Mouse (Mus musculus): ENCODE data around the gene Man2a1.

The Man2a1 gene

GRCm38 (mm10) chr17:64630506-64630905 lies 30.0 kb downstream of the Man2a1 start:
- DNase-seq (ENCODE audit: low read depth, low spot score) = peak; percentile 58

- peak; percentile 39 for DNase-seq (ENCODE audit: low read depth, low spot score)
Measured at GRCm38 (mm10) chr17:64637868-64638537, 37.5 kb downstream of the Man2a1 start.

GRCm38 (mm10) chr17:64641376-64641775 lies 40.8 kb downstream of the Man2a1 start:
- no peak for DNase-seq (ENCODE audit: low read depth, low spot score)

GRCm38 (mm10) chr17:64643644-64644043 lies 43.1 kb downstream of the Man2a1 start:
- DNase-seq (ENCODE audit: low read depth, low spot score) = no peak

GRCm38 (mm10) chr17:64644888-64645605 lies 44.5 kb downstream of the Man2a1 start:
- DNase-seq (ENCODE audit: low read depth, low spot score) = no peak

DNA sequence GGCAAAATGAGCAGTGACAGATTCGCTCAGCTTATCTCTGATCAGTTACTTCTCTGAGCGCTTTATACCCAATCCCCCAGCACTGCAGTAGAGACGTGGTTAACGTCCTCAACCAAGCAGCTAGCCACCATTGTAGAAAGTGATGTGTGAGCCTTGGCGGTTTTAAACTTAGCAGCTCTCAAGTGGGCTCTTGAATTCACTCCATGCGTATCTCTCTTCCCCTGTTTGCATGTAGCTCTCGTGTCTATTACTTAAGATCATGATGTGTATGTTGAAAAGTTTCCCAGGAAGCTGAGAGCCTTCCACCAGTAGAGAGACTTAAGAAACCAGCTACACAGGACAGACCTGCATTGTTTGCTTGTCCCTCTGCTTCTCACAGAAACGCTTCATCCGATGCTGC lies 46.9 kb downstream of the Man2a1 start:
- no peak for DNase-seq (ENCODE audit: low read depth, low spot score)

DNA sequence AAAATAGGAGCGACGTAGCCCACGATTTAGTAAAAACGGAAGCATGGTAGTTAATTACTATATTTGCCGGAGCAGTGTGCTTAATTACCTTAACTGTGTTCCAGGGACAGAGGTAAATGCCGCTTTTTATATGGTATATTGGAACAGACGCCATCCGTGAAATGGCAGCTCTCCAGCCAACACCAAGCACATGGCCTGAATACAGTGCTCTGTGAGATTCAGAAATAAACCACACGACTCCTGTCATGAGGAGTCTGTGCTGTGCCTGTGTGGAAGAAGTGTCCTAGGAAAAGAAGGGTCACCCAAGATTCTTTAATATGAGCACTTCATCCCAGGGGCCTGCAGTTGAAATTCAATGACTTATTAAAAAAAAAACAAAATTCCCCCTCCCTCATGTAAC lies 50.2 kb downstream of the Man2a1 start:
- DNase-seq (ENCODE audit: low read depth, low spot score) = no peak

DNA sequence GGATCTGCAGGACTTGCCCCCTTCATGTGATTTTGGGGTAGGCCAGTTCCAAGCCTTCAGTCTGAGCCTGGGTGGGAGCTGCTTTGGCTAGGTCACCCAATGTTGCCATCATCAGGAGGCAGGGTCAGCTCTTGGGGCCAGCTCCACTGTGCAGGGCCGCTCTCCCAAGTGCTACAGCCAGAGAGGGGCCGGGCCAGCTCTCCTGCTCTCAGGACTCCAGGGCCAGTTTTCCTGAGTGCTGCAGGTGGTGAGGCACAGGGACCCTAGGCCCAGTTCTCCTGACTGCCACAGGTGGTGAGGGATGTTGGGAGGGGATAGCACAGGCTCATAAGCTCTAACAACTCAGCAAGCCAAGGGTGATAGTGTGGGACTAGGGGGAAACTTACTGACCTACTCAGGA lies 53.1 kb downstream of the Man2a1 start:
- DNase-seq (ENCODE audit: low read depth, low spot score) = no peak

DNA sequence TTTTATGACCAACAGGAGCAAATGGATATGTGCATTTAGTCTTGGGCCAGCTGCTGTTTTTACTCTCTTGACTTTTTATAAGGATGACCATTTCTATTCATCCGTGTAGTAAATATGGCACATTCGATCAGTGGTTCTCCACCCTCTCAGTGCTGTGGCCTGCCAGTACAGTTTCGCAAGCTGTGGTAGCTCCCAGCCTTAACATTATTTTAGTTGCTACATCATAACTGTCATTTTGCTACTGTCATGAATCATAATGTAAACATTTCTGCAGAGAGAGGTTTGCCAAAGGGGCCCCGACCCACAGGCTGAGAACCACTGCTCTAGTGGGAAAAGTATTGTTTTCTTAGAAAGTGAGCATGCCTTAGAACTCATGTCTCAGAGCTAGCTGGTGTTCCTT lies 59.1 kb downstream of the Man2a1 start:
- no peak for DNase-seq (ENCODE audit: low read depth, low spot score)

DNA sequence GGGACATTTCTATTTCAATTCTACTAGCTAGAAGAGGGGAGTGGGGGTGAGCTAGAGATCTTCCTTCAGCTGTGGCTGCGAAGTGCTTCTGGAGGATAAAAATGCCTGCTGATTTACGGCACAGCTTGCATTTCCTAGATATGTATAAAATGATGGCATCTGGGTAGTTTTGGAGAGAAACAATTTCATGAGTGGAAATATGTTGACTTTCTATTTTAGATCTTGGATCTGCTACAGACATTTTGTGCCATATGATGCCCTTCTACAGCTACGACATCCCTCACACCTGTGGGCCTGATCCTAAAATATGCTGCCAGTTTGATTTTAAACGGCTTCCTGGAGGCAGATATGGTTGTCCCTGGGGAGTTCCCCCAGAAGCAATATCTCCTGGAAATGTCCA lies 66.0 kb downstream of the Man2a1 start:
- peak; percentile 79 for DNase-seq (ENCODE audit: low read depth, low spot score)

DNA sequence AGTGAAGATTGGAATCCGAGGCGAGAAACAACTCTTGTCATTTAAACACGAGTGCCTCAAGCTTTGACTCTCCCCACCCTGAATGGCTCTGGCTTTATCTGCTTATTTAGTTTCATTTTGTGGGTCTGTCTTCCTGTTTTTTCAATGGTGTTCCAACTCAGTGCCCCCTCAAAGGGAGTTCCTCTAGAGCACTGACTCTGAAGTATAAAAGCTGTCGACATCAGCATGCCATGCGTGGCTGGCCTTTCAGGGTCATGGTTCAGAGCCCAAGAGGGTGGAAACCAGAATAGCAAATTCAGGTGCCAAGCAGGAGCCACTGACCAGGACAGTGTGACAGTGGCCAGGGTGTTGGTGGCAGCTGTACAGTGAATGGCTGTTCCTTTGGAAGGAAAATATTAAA lies 68.0 kb downstream of the Man2a1 start:
- DNase-seq (ENCODE audit: low read depth, low spot score) = no peak

DNA sequence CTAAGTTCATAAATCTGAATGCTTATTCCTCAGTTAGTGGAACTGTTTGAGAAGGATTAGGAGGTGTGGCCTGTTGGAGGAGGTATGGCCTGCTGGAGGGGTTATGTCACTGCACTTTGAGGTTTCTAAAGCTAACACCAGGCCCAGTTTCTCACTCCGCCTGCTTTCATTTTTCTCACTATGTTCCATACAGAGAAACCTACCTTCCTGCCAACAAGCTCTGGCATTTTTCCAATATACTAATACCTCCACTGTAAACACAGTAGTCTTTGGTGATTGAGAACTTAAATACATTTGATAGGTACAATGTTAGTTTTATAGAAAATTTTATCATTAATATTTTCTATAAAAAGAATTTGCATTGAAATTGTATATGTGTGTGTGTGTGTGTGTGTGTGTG lies 73.9 kb downstream of the Man2a1 start:
- no peak for DNase-seq (ENCODE audit: low read depth, low spot score)

DNA sequence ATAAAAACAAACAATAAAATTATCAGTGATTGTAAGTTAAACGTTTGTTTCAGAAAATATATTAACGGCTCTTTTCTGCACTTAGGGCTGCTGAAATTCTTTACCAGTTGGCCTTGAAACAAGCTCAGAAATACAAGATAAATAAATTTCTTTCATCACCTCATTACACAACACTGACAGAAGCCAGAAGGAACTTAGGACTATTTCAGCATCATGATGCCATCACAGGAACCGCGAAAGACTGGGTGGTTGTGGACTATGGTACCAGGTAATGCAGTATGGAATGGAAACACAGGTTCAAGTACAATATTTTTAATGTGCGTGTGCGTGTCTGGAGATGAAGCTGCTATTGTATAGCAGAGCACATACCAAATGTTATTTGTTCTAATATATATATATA lies 74.4 kb downstream of the Man2a1 start:
- DNase-seq (ENCODE audit: low read depth, low spot score) = no peak

GRCm38 (mm10) chr17:64676735-64677469 lies 76.4 kb downstream of the Man2a1 start:
- DNase-seq (ENCODE audit: low read depth, low spot score) = peak; percentile 21

- DNase-seq (ENCODE audit: low read depth, low spot score) = no peak
Measured at GRCm38 (mm10) chr17:64681461-64681860, 80.9 kb downstream of the Man2a1 start.

DNA sequence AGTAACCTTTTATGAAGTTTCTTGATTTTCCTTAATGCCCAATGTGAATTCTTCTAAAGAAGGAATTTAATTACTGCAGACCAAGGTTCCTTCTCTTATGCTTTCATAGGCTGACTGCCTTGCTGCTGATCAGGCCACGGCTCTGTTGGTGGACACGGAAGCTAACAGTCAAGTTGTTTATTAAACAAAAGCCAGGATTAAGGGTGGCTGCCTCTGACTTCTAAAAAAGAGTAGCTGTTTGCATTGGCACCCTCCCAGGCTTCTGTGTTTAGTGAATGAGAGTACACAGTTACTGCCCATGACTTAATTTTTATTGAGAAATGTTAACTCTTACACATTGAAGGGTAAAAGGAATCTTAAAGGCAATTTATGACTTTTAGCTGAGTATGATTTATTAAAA lies 81.4 kb downstream of the Man2a1 start:
- DNase-seq (ENCODE audit: low read depth, low spot score) = no peak

- DNase-seq (ENCODE audit: low read depth, low spot score) = no peak
Measured at GRCm38 (mm10) chr17:64684088-64684487, 83.6 kb downstream of the Man2a1 start.

DNA sequence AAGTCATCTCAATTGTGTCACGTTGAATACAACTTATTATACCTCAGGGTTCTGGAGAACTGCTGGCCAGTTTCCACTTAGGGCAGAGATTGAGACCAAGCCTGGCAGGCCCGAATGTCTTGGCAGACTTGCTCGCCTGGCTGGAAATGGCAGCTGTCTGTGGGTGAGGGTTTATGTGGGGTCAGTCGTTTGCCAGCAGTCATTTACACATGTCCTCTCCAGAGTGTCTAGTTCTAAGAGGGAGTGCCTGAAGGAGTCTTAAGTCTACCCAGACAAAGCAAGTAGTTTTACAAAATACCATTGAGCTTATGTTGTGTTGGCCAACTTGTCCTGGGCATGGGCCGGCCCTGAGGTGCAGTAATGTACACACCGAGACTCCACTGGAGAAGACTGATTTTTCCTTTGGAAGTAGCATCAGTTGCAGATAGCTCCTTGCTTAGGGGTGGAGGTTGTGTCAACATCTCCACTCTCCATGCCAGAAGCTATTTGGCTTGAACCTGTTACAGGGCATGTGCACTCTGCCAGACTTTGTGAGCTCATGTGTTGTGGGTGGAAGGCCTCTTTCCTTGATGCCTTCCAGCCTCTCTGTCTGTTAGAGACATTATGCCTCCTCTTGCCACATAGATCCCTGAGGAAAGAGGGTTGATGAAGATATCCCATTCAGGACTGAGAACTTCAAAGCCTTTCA lies 84.8 kb downstream of the Man2a1 start:
- DNase-seq (ENCODE audit: low read depth, low spot score) = no peak

DNA sequence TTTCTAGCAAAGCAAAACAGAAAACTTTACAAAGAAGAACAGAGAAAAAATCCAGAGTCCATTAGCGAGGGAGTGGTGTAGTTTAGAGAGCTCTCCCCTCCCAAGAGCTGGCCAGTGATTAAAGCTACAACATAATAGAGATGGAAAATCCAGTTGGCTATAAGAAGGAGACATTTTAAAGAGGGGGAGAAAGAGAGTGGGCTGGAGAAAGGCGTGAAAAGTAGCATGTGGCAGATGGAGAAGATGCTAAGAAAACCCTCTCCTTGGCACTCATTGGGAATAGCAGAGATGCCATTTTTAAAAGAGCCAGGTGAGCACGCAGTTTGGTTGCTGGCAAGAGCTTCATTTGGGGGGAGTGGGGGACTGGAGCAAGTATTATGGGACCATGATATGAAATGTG lies 89.1 kb downstream of the Man2a1 start:
- peak; percentile 55 for DNase-seq (ENCODE audit: low read depth, low spot score)

GRCm38 (mm10) chr17:64697277-64697831 lies 96.8 kb downstream of the Man2a1 start:
- DNase-seq (ENCODE audit: low read depth, low spot score) = no peak

DNA sequence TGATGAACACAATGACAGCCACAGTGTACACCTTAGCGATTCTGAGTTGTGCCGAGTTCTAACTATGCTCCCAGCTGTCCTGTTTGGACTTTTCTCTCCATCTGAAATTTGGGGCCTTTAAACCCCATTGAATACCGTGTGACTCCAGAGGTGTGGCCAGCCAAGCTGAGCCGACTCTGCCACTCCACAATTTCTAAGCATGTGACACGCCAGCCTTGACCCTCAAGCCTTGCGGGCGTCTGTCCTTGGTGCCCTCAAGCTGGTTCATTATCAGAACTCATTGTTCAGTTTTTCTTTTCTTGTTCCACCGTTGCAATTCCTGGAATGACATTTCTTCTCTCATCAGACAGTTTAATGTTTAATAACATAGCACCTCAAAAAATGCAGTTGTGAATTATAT lies 98.0 kb downstream of the Man2a1 start:
- no peak for DNase-seq (ENCODE audit: low read depth, low spot score)

Data from telencephalon, adult 2 months (tissue).